Mouse (Mus musculus) brain, embryonic 14.5 days (tissue): ENCODE data around the gene Mfn1.

Experiments used
- CTCF ChIP-seq: fragments of 200-500 bp; IDR thresholded peaks from 2 replicates; pipeline ENCODE4 v1.5.1; 2012; ENCODE audit warnings: inconsistent platforms, mild to moderate bottlenecking, moderate library complexity, borderline replicate concordance; ENCODE audit not compliant: insufficient read depth, insufficient read length; ENCODE audit errors: extremely low read depth
- POLR2A ChIP-seq: fragments of 200-500 bp; IDR thresholded peaks from 2 replicates; pipeline ENCODE4 v1.6.1; 2012; ENCODE audit warnings: mild to moderate bottlenecking, inconsistent platforms, borderline replicate concordance; ENCODE audit not compliant: poor library complexity, insufficient read depth, insufficient read length, severe bottlenecking; ENCODE audit errors: extremely low read depth

DNA sequence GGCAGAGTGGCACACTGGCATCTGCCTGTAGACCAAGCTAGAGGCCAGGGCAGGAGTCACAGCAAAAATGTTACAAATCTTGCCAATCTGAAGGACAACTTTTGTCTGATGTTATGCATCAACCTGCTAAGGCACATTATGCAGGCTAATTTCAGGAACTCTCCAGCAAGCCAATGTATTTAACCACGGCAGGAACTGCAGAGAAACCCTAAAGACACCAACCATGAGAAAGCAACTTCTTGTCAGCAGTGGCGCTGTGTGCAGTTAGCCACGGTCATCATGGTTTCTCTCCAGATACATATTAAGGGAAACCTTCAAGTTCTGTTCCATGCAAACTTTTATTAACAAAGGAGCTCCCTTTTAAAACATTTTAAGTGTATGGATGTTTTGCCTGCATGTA is 52.6 kb downstream of the Mfn1 start:
- TF ChIP-seq CTCF, result no peak
- TF ChIP-seq POLR2A, result no peak
